Mouse (Mus musculus) embryonic stem cell, embryonic (primary cell): ENCODE data around the gene Vps54.

ENCODE experiments used
- CTCF ChIA-PET, 4 experiments: fragments of 300-600 bp in 2 of 4; fragments of 350-600 bp in 2 of 4; sonication (Branson Sonifier 250); formaldehyde crosslinking; loops; one replicate each; lab custom pipeline; 2022; ENCODE audit warnings: inconsistent platforms in 2 of 4; lab: Charles Lee
- POLR2A ChIA-PET, 4 experiments: fragments of 300-600 bp in 2 of 4; fragments of 350-600 bp in 2 of 4; sonication (Branson Sonifier 250); formaldehyde crosslinking; loops; one replicate each; lab custom pipeline; 2022; ENCODE audit warnings: antibody characterized with exemption in 4 of 4, inconsistent platforms in 1 of 4; lab: Charles Lee

The Vps54 gene

GRCm38 (mm10) chr11:21237474-21238278 is 1.4 kb upstream of the Vps54 start:
- ChIA-PET POLR2A (interaction anchor here (0.6 to 4.1 kb wide), 9 partner anchors 9 to 306 kb away, joined by 4 to 26 read pairs (median 6); no protein-coding TSS in a partner anchor), CTCF (no interaction called here)

GRCm38 (mm10) chr11:21238279-21239020 is 631 bp upstream of the Vps54 start:
- POLR2A ChIA-PET: interaction anchor here (0.7 to 4.1 kb wide), 19 partner anchors 9 to 497 kb away, joined by 3 to 26 read pairs (median 4); partner anchors contain the start of genes Peli1 (in 2 of the 4) and Aftph (in 1 of the 4)
- CTCF ChIA-PET: interaction anchor here in 1 of 4 experiments (1.1 kb wide), 1 partner anchor 18 kb away, joined by 5 read pairs; no protein-coding TSS in a partner anchor

- CTCF ChIA-PET: interaction anchor here in 2 of 4 experiments (0.6 to 1.1 kb wide), 3 partner anchors 14 to 446 kb away, joined by 3 to 5 read pairs (median 3); no protein-coding TSS in a partner anchor
- POLR2A ChIA-PET: interaction anchor here (0.6 to 4.1 kb wide), 24 partner anchors 8 to 1618 kb away, joined by 3 to 26 read pairs (median 4); partner anchors contain the start of genes Peli1 (in 1 of the 4) and Sertad2 (in 1 of the 4)
These were observed 855 bp downstream of the Vps54 start for GRCm38 (mm10) chr11:21239763-21240509.

GRCm38 (mm10) chr11:21241351-21241750 is 2.3 kb downstream of the Vps54 start:
- CTCF ChIA-PET: no interaction called here
- POLR2A ChIA-PET: interaction anchor here in 3 of 4 experiments (0.8 to 4.1 kb wide), 6 partner anchors 10 to 500 kb away, joined by 3 to 26 read pairs (median 3); partner anchors contain the start of gene Aftph (in 1 of the 3)

- POLR2A ChIA-PET: interaction anchor here in 3 of 4 experiments (0.6 to 4.0 kb wide), 7 partner anchors 8 to 149 kb away, joined by 3 to 24 read pairs (median 5); partner anchors contain the start of gene Vps54 (in 3 of the 3)
- CTCF ChIA-PET: no interaction called here
These were observed 8.3 kb downstream of the Vps54 start for GRCm38 (mm10) chr11:21247203-21247865.

GRCm38 (mm10) chr11:21247940-21248339 is 8.9 kb downstream of the Vps54 start:
- CTCF ChIA-PET: no interaction called here
- POLR2A ChIA-PET: interaction anchor here in 3 of 4 experiments (0.6 to 4.0 kb wide), 6 partner anchors 9 to 150 kb away, joined by 3 to 24 read pairs (median 7); partner anchors contain the start of gene Vps54 (in 3 of the 3)

- POLR2A ChIA-PET: interaction anchor here in 2 of 4 experiments (0.5 to 4.0 kb wide), 3 partner anchors 10 to 1084 kb away, joined by 5 to 26 read pairs (median 24); partner anchors contain the start of gene Vps54 (in 1 of the 2)
- CTCF ChIA-PET: no interaction called here
These were observed 11.3 kb downstream of the Vps54 start for GRCm38 (mm10) chr11:21250366-21250765.

GRCm38 (mm10) chr11:21258611-21259010 is 19.5 kb downstream of the Vps54 start:
- POLR2A ChIA-PET: interaction anchor here in 3 of 4 experiments (0.7 to 1.4 kb wide), 7 partner anchors 9 to 355 kb away, joined by 3 to 13 read pairs (median 4); no protein-coding TSS in a partner anchor
- CTCF ChIA-PET: interaction anchor here in 1 of 4 experiments (0.6 kb wide), 1 partner anchor 715 kb away, joined by 3 read pairs; the partner anchor contains the start of gene Sertad2

GRCm38 (mm10) chr11:21265423-21265822 is 26.3 kb downstream of the Vps54 start:
- ChIA-PET POLR2A (interaction anchor here in 1 of 4 experiments (0.7 kb wide), 1 partner anchor 1565 kb away, joined by 6 read pairs; no protein-coding TSS in a partner anchor), CTCF (no interaction called here)

- ChIA-PET POLR2A (interaction anchor here in 1 of 4 experiments (0.7 kb wide), 1 partner anchor 13 kb away, joined by 7 read pairs; no protein-coding TSS in a partner anchor), CTCF (interaction anchor here in 1 of 4 experiments (0.7 kb wide), 1 partner anchor 58 kb away, joined by 9 read pairs; no protein-coding TSS in a partner anchor)
These were observed 37.1 kb downstream of the Vps54 start for GRCm38 (mm10) chr11:21276151-21276550.

- POLR2A ChIA-PET: interaction anchor here in 1 of 4 experiments (1.8 kb wide), 1 partner anchor 9 kb away, joined by 4 read pairs; no protein-coding TSS in a partner anchor
- CTCF ChIA-PET: no interaction called here
These were observed 47.3 kb downstream of the Vps54 start for GRCm38 (mm10) chr11:21286391-21286790.

- CTCF ChIA-PET: interaction anchor here (0.6 to 1.0 kb wide), 5 partner anchors 55 to 494 kb away, joined by 3 to 4 read pairs (median 3); no protein-coding TSS in a partner anchor
These were observed 49.1 kb downstream of the Vps54 start for GRCm38 (mm10) chr11:21288153-21288552.

GRCm38 (mm10) chr11:21295486-21295885 is 56.4 kb downstream of the Vps54 start:
- CTCF ChIA-PET: interaction anchor here in 1 of 4 experiments (0.7 kb wide), 1 partner anchor 332 kb away, joined by 4 read pairs; no protein-coding TSS in a partner anchor

More at GRCm38 (mm10) chr11:21288153-21288552, 49.1 kb downstream of the Vps54 start:
- POLR2A ChIA-PET: interaction anchor here in 1 of 4 experiments (0.6 kb wide), 1 partner anchor 56 kb away, joined by 3 read pairs; no protein-coding TSS in a partner anchor

GRCm38 (mm10) chr11:21303619-21304018 is 64.5 kb downstream of the Vps54 start:
- POLR2A ChIA-PET: interaction anchor here in 1 of 4 experiments (1.5 kb wide), 1 partner anchor 8 kb away, joined by 6 read pairs; no protein-coding TSS in a partner anchor

More at GRCm38 (mm10) chr11:21295486-21295885, 56.4 kb downstream of the Vps54 start:
- POLR2A ChIA-PET: interaction anchor here in 1 of 4 experiments (0.7 to 1.9 kb wide), 4 partner anchors 9 to 146 kb away, joined by 3 to 6 read pairs (median 4); no protein-coding TSS in a partner anchor

GRCm38 (mm10) chr11:21307078-21307668 is 68.1 kb downstream of the Vps54 start:
- ChIA-PET POLR2A (interaction anchor here in 1 of 4 experiments (0.9 kb wide), 1 partner anchor 11 kb away, joined by 3 read pairs; no protein-coding TSS in a partner anchor), CTCF (interaction anchor here (0.5 to 1.1 kb wide), 5 partner anchors 9 to 271 kb away, joined by 3 to 4 read pairs (median 3); no protein-coding TSS in a partner anchor)

More at GRCm38 (mm10) chr11:21303619-21304018, 64.5 kb downstream of the Vps54 start:
- CTCF ChIA-PET: interaction anchor here in 1 of 4 experiments (1.4 kb wide), 1 partner anchor 165 kb away, joined by 3 read pairs; no protein-coding TSS in a partner anchor
